Mouse (Mus musculus) cerebellum, adult 18-20 months (tissue): Measurements from ENCODE around the gene Kcnip1.

Experiments used
- DNase-seq, 2 experiments: peaks; one replicate each; pipeline ENCODE4 v3.0.0; 2021

The Kcnip1 gene

GRCm38 (mm10) chr11:33890382-33890781, 102.6 kb downstream of the Kcnip1 start:
- DNase-seq: no peak

GRCm38 (mm10) chr11:33887660-33888059, 105.3 kb downstream of the Kcnip1 start:
- DNase-seq: no peak

GRCm38 (mm10) chr11:33885981-33886380, 107.0 kb downstream of the Kcnip1 start:
- no peak for DNase-seq

- no peak for DNase-seq
Observed at GRCm38 (mm10) chr11:33882731-33883328, 110.1 kb downstream of the Kcnip1 start.

- no peak for DNase-seq
Observed at GRCm38 (mm10) chr11:33874925-33875324, 118.0 kb downstream of the Kcnip1 start.

- DNase-seq: no peak
Observed at GRCm38 (mm10) chr11:33873071-33873781, 119.7 kb downstream of the Kcnip1 start.

- DNase-seq: no peak
Observed at GRCm38 (mm10) chr11:33872716-33873048, 120.3 kb downstream of the Kcnip1 start.

GRCm38 (mm10) chr11:33871998-33872715, 120.8 kb downstream of the Kcnip1 start:
- DNase-seq: no peak

- no peak for DNase-seq
Observed at GRCm38 (mm10) chr11:33870246-33870645, 122.7 kb downstream of the Kcnip1 start.

GRCm38 (mm10) chr11:33869559-33869958, 123.4 kb downstream of the Kcnip1 start:
- no peak for DNase-seq

GRCm38 (mm10) chr11:33866775-33867174, 126.2 kb downstream of the Kcnip1 start:
- no peak for DNase-seq

GRCm38 (mm10) chr11:33864245-33864644, 128.7 kb downstream of the Kcnip1 start:
- DNase-seq: no peak

GRCm38 (mm10) chr11:33861823-33862222, 131.1 kb downstream of the Kcnip1 start:
- DNase-seq: no peak

GRCm38 (mm10) chr11:33860905-33861582, 131.9 kb downstream of the Kcnip1 start:
- no peak for DNase-seq

GRCm38 (mm10) chr11:33849614-33850013, 143.3 kb downstream of the Kcnip1 start:
- no peak for DNase-seq

- no peak for DNase-seq
Observed at GRCm38 (mm10) chr11:33848685-33849084, 144.3 kb downstream of the Kcnip1 start.

- no peak for DNase-seq
Observed at GRCm38 (mm10) chr11:33845931-33846330, 147.0 kb downstream of the Kcnip1 start.

- no peak for DNase-seq
Observed at GRCm38 (mm10) chr11:33843294-33843864, 149.6 kb downstream of the Kcnip1 start.

GRCm38 (mm10) chr11:33839049-33839448, 153.9 kb downstream of the Kcnip1 start:
- no peak for DNase-seq

- no peak for DNase-seq
Observed at GRCm38 (mm10) chr11:33829774-33830173, 163.2 kb downstream of the Kcnip1 start.

- peak; percentile 87 to 93 for DNase-seq
Observed at GRCm38 (mm10) chr11:33827829-33828206, 165.1 kb downstream of the Kcnip1 start.

- DNase-seq: peak; percentile 68 to 75
Observed at GRCm38 (mm10) chr11:33827085-33827828, 165.7 kb downstream of the Kcnip1 start.
